Mouse (Mus musculus) brown adipose tissue, adult 24 weeks (tissue): Measurements from ENCODE around the gene Lclat1. TPM values are rescaled to one million over a fixed set of nuclear protein-coding genes. Genes with fewer than 3 reads are reported as not detected.

Experiments
- H3K27ac ChIP-seq: fragments of 200-500 bp; replicated peaks from 2 replicates; pipeline ENCODE4 v1.5.1; 2012; ENCODE audit warnings: low read depth, mild to moderate bottlenecking, low read length
- H3K4me1 ChIP-seq: fragments of 200-500 bp; 2 replicates; pipeline ENCODE4 v1.6.1; 2012; ENCODE audit warnings: low read length, mixed read lengths; ENCODE audit not compliant: control insufficient read depth, insufficient read depth, insufficient read length
- H3K4me3 ChIP-seq: fragments of 200-500 bp; 2 replicates; pipeline ENCODE4 v1.5.1; 2012; ENCODE audit warnings: low read depth, mild to moderate bottlenecking, low read length, moderate library complexity; ENCODE audit not compliant: insufficient read depth
- polyA plus RNA-seq: library from polyadenylated mRNA; stranded (reverse); fragments of >200 nt; gene quantifications from 2 replicates; pipeline ENCODE4 v1.2.4, GENCODE M21; 2012; ENCODE audit not compliant: missing spikeins, insufficient read depth, insufficient read length

Lclat1 gene
- polyA plus RNA-seq, 1 experiment = 12.8 TPM

GRCm38 (mm10) chr17:73108170-73108887 lies 544 bp downstream of the Lclat1 start:
- Histone ChIP-seq H3K27ac (no peak overlapping the region), H3K4me1 (no peaks in the 10 kb centered on the region; the same call in 1 of the 2 replicates), H3K4me3 (peak overlapping the region; percentile 86)

GRCm38 (mm10) chr17:73108888-73109259 lies 1.1 kb downstream of the Lclat1 start:
- H3K4me1 ChIP-seq = no peaks in the 10 kb centered on the region; the same call in 1 of the 2 replicates
- H3K27ac ChIP-seq = no peak overlapping the region
- peak overlapping the region; percentile 86 for H3K4me3 ChIP-seq

GRCm38 (mm10) chr17:73112128-73112527 lies 4.3 kb downstream of the Lclat1 start:
- H3K27ac ChIP-seq = no peak overlapping the region

GRCm38 (mm10) chr17:73112601-73113000 lies 4.8 kb downstream of the Lclat1 start:
- no peak overlapping the region for H3K27ac ChIP-seq

More at GRCm38 (mm10) chr17:73112128-73112527, 4.3 kb downstream of the Lclat1 start:
- Histone ChIP-seq H3K4me3 (no peak overlapping the region), H3K4me1 (no peaks in the 10 kb centered on the region; the same call in 1 of the 2 replicates)

GRCm38 (mm10) chr17:73113230-73113629 lies 5.4 kb downstream of the Lclat1 start:
- Histone ChIP-seq H3K4me3 (no peak overlapping the region), H3K27ac (no peak overlapping the region), H3K4me1 (no peaks in the 10 kb centered on the region; the same call in 1 of the 2 replicates)

More at GRCm38 (mm10) chr17:73112601-73113000, 4.8 kb downstream of the Lclat1 start:
- H3K4me1 ChIP-seq = no peaks in the 10 kb centered on the region; the same call in 1 of the 2 replicates
- H3K4me3 ChIP-seq = no peak overlapping the region

- H3K27ac ChIP-seq = no peak overlapping the region
- no peak overlapping the region for H3K4me3 ChIP-seq
- H3K4me1 ChIP-seq = no peaks in the 10 kb centered on the region; the same call in 1 of the 2 replicates
Observed at GRCm38 (mm10) chr17:73118134-73118533, 10.3 kb downstream of the Lclat1 start.

- no peak overlapping the region for H3K27ac ChIP-seq
- no peak overlapping the region for H3K4me3 ChIP-seq
- H3K4me1 ChIP-seq = no peaks in the 10 kb centered on the region; the same call in 1 of the 2 replicates
Observed at GRCm38 (mm10) chr17:73118702-73119101, 10.9 kb downstream of the Lclat1 start.

GRCm38 (mm10) chr17:73119150-73119549 lies 11.4 kb downstream of the Lclat1 start:
- Histone ChIP-seq H3K4me3 (no peak overlapping the region), H3K27ac (no peak overlapping the region), H3K4me1 (no peaks in the 10 kb centered on the region; the same call in 1 of the 2 replicates)

GRCm38 (mm10) chr17:73120545-73120944 lies 12.8 kb downstream of the Lclat1 start:
- no peaks in the 10 kb centered on the region; the same call in 1 of the 2 replicates for H3K4me1 ChIP-seq
- H3K27ac ChIP-seq = no peak overlapping the region
- no peak overlapping the region for H3K4me3 ChIP-seq

- peaks cover 4% of the 10 kb centered on the region for H3K4me1 ChIP-seq
- H3K4me3 ChIP-seq = no peak overlapping the region
- H3K27ac ChIP-seq = no peak overlapping the region
Observed at GRCm38 (mm10) chr17:73121726-73122125, 13.9 kb downstream of the Lclat1 start.

- Histone ChIP-seq H3K4me1 (peaks cover 4% of the 10 kb centered on the region), H3K27ac (no peak overlapping the region), H3K4me3 (no peak overlapping the region)
Observed at GRCm38 (mm10) chr17:73126349-73126748, 18.6 kb downstream of the Lclat1 start.

- Histone ChIP-seq H3K27ac (no peak overlapping the region), H3K4me1 (peaks cover 4% of the 10 kb centered on the region), H3K4me3 (no peak overlapping the region)
Observed at GRCm38 (mm10) chr17:73126903-73127302, 19.1 kb downstream of the Lclat1 start.

- H3K27ac ChIP-seq = no peak overlapping the region
- H3K4me1 ChIP-seq = no peaks in the 10 kb centered on the region
- H3K4me3 ChIP-seq = no peak overlapping the region
Observed at GRCm38 (mm10) chr17:73136562-73137484, 29.0 kb downstream of the Lclat1 start.

GRCm38 (mm10) chr17:73138217-73138616 lies 30.4 kb downstream of the Lclat1 start:
- Histone ChIP-seq H3K4me1 (no peaks in the 10 kb centered on the region), H3K27ac (no peak overlapping the region)

GRCm38 (mm10) chr17:73142029-73142428 lies 34.2 kb downstream of the Lclat1 start:
- H3K4me1 ChIP-seq = no peaks in the 10 kb centered on the region
- no peak overlapping the region for H3K4me3 ChIP-seq
- H3K27ac ChIP-seq = no peak overlapping the region

More at GRCm38 (mm10) chr17:73138217-73138616, 30.4 kb downstream of the Lclat1 start:
- H3K4me3 ChIP-seq = no peak overlapping the region
